Mouse (Mus musculus): ENCODE data around the gene Fam124a. TPM values are rescaled to one million over a fixed set of nuclear protein-coding genes. Genes with fewer than 3 reads are reported as not detected.

Fam124a gene
- polyA plus RNA-seq, 1 experiment, result 2.2 TPM

DNA sequence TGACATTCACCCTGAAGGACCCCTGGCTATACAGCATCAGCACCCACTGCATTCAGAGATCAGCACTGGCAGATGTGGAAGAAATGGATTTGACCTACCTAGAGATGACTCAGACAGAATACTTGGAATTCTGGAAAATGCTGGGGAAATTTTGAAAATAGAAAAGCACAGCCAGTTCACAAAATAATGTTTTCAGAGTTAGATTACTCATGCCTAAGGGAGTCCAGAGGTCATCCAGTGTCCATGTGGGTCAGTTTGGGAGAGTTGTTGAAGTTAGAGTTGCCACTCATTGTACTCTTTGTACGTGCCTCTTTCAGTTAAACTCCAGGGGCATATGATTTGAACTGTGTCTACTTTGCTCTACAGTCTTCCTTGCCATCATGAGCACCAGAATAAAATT, 13.8 kb upstream of the Fam124a start:
- Histone ChIP-seq H3K4me1 (ENCODE audit: control insufficient read depth, insufficient read depth, low read length) (peaks cover 5% of the 10 kb centered on the region; the same call in 1 of the 2 replicates), H3K27ac (ENCODE audit: control insufficient read depth, insufficient read depth, low read depth, low read length) (no peak overlapping the region), H3K27me3 (ENCODE audit: control insufficient read depth, insufficient read depth, low read length) (no peaks in the 10 kb centered on the region), H3K4me3 (ENCODE audit: control insufficient read depth, low read depth, low read length) (no peak overlapping the region), H3K36me3 (ENCODE audit: control insufficient read depth, insufficient read depth, low read length) (no peaks in the 10 kb centered on the region)
- TF ChIP-seq CTCF (IDR thresholded peaks at IDR 0.05; ENCODE audit: control insufficient read depth, insufficient read depth, insufficient replicate concordance, low read depth, low read length) (no peak), POLR2A (IDR thresholded peaks at IDR 0.05; ENCODE audit: control insufficient read depth, low read depth, low read length) (no peak)

GRCm38 (mm10) chr14:62546296-62546695, 9.2 kb upstream of the Fam124a start:
- H3K27me3 ChIP-seq (ENCODE audit: control insufficient read depth, insufficient read depth, low read length), result no peaks in the 10 kb centered on the region
- H3K4me3 ChIP-seq (ENCODE audit: control insufficient read depth, low read depth, low read length), result no peak overlapping the region
- no peaks in the 10 kb centered on the region for H3K36me3 ChIP-seq (ENCODE audit: control insufficient read depth, insufficient read depth, low read length)
- TF ChIP-seq CTCF (IDR thresholded peaks at IDR 0.05; ENCODE audit: control insufficient read depth, insufficient read depth, insufficient replicate concordance, low read depth, low read length) (no peak), POLR2A (IDR thresholded peaks at IDR 0.05; ENCODE audit: control insufficient read depth, low read depth, low read length) (no peak)
- peaks cover 5% of the 10 kb centered on the region; the same call in 1 of the 2 replicates for H3K4me1 ChIP-seq (ENCODE audit: control insufficient read depth, insufficient read depth, low read length)
- no peak overlapping the region for H3K27ac ChIP-seq (ENCODE audit: control insufficient read depth, insufficient read depth, low read depth, low read length)

- Histone ChIP-seq H3K36me3 (ENCODE audit: control insufficient read depth, insufficient read depth, low read length) (no peaks in the 10 kb centered on the region), H3K27me3 (ENCODE audit: control insufficient read depth, insufficient read depth, low read length) (no peaks in the 10 kb centered on the region), H3K4me1 (ENCODE audit: control insufficient read depth, insufficient read depth, low read length) (peaks cover 5% of the 10 kb centered on the region; the same call in 1 of the 2 replicates), H3K27ac (ENCODE audit: control insufficient read depth, insufficient read depth, low read depth, low read length) (no peak overlapping the region), H3K4me3 (ENCODE audit: control insufficient read depth, low read depth, low read length) (no peak overlapping the region)
- TF ChIP-seq CTCF (IDR thresholded peaks at IDR 0.05; ENCODE audit: control insufficient read depth, insufficient read depth, insufficient replicate concordance, low read depth, low read length) (no peak), POLR2A (IDR thresholded peaks at IDR 0.05; ENCODE audit: control insufficient read depth, low read depth, low read length) (no peak)
These were observed 8.8 kb upstream of the Fam124a start for GRCm38 (mm10) chr14:62546746-62547145.

- no peak overlapping the region for H3K27ac ChIP-seq (ENCODE audit: control insufficient read depth, insufficient read depth, low read depth, low read length)
- TF ChIP-seq CTCF (IDR thresholded peaks at IDR 0.05; ENCODE audit: control insufficient read depth, insufficient read depth, insufficient replicate concordance, low read depth, low read length), result no peak
- TF ChIP-seq POLR2A (IDR thresholded peaks at IDR 0.05; ENCODE audit: control insufficient read depth, low read depth, low read length), result no peak
These were observed 5.4 kb upstream of the Fam124a start for GRCm38 (mm10) chr14:62550121-62550520.

DNA sequence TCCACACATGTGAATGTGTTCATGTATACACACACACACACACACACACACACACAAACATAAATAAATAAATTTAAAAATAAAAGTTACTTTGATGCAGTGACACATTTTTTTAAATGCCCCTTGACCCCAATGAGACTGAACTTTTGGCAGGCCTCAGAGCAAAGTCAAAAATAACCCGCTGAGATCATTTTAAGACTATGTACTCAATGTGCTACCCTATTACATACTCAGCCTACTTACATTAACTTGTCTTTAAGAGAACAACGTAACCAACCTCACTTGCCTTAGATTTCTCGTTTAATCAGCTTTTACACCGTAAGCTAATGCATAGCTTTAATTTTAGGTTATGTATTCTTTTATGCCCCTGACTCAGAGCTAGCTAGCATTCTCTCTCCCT, 2.8 kb upstream of the Fam124a start:
- Histone ChIP-seq H3K4me3 (ENCODE audit: control insufficient read depth, low read depth, low read length) (no peak overlapping the region), H3K27me3 (ENCODE audit: control insufficient read depth, insufficient read depth, low read length) (no peaks in the 10 kb centered on the region), H3K27ac (ENCODE audit: control insufficient read depth, insufficient read depth, low read depth, low read length) (no peak overlapping the region), H3K36me3 (ENCODE audit: control insufficient read depth, insufficient read depth, low read length) (no peaks in the 10 kb centered on the region), H3K4me1 (ENCODE audit: control insufficient read depth, insufficient read depth, low read length) (peaks cover 10% of the 10 kb centered on the region)
- TF ChIP-seq CTCF (IDR thresholded peaks at IDR 0.05; ENCODE audit: control insufficient read depth, insufficient read depth, insufficient replicate concordance, low read depth, low read length) (no peak), POLR2A (IDR thresholded peaks at IDR 0.05; ENCODE audit: control insufficient read depth, low read depth, low read length) (no peak)

More at GRCm38 (mm10) chr14:62550121-62550520, 5.4 kb upstream of the Fam124a start:
- Histone ChIP-seq H3K27me3 (ENCODE audit: control insufficient read depth, insufficient read depth, low read length) (no peaks in the 10 kb centered on the region), H3K36me3 (ENCODE audit: control insufficient read depth, insufficient read depth, low read length) (no peaks in the 10 kb centered on the region), H3K4me1 (ENCODE audit: control insufficient read depth, insufficient read depth, low read length) (no peaks in the 10 kb centered on the region; the same call in 1 of the 2 replicates), H3K4me3 (ENCODE audit: control insufficient read depth, low read depth, low read length) (no peak overlapping the region)

DNA sequence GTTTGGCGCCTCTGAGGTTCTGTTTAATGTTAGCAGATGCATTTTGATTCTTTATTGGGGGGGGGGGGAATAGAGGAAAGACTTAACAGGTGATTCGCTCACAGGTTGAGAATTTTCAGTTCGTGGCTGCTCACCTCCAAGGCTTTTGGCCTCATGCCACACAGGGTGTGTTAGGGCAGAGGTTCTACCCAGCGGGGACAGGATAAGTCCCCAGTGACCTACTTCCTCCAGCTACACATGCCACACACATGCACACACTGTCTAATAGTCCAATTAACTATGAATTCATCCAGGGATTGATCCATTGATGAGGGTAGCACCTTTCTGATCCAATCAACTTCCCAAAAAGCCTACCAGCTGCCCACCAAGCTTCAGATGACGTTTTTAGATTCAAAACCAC, 1.8 kb upstream of the Fam124a start:
- Histone ChIP-seq H3K4me1 (ENCODE audit: control insufficient read depth, insufficient read depth, low read length) (peaks cover 10% of the 10 kb centered on the region), H3K4me3 (ENCODE audit: control insufficient read depth, low read depth, low read length) (no peak overlapping the region), H3K36me3 (ENCODE audit: control insufficient read depth, insufficient read depth, low read length) (no peaks in the 10 kb centered on the region), H3K27ac (ENCODE audit: control insufficient read depth, insufficient read depth, low read depth, low read length) (no peak overlapping the region), H3K27me3 (ENCODE audit: control insufficient read depth, insufficient read depth, low read length) (no peaks in the 10 kb centered on the region)
- TF ChIP-seq POLR2A (IDR thresholded peaks at IDR 0.05; ENCODE audit: control insufficient read depth, low read depth, low read length), result no peak
- no peak for TF ChIP-seq CTCF (IDR thresholded peaks at IDR 0.05; ENCODE audit: control insufficient read depth, insufficient read depth, insufficient replicate concordance, low read depth, low read length)

DNA sequence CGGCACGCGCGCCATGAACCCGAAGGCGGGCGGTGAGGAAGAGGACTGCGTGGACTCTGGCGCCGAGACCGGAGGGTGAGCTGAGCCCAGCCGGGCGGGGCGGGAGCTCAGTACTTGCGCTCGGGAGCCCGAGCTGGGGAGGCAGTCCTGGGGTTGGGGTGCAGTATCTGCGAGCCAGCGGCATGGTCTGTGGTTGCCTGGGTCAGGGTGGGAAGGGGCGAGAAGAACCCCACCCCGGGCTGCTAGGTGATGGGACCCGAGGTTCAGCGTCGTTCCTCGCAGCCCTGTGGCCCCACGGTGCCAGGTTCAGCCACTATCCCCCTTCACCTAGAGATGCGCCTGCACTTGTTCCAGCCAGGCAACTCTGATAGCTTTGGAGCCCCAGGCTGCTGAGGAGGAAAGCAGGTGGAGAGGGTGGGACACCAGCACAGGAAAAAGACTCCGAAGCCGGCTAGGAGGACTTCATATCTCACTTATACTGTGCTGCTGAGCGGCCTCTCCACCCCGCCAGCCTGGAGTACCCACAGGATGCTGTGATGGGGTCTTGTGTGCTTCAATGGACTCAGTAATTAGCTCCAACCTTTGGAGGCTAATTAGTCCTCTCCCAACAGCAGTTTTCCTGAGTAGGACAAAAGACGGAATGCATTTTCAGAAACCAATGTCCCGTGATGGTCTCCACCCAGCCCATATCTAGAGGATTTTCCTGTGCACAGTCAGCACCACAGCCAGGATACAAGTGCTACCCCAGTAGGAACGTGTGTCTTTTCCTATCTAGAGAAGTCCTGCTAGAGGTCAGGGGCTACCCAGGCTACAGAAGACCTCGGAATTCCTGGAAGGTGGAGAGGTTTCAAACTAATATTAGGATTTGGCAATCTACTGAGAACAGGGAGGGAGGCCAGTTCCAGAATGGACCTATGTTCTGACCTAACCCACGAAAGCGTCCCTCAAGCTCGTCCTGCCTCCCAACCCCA, 588 bp downstream of the Fam124a start:
- Histone ChIP-seq H3K27me3 (ENCODE audit: control insufficient read depth, insufficient read depth, low read length) (no peaks in the 10 kb centered on the region), H3K4me1 (ENCODE audit: control insufficient read depth, insufficient read depth, low read length) (peaks cover 10% of the 10 kb centered on the region), H3K4me3 (ENCODE audit: control insufficient read depth, low read depth, low read length) (peak overlapping the region; percentile 79), H3K36me3 (ENCODE audit: control insufficient read depth, insufficient read depth, low read length) (no peaks in the 10 kb centered on the region), H3K27ac (ENCODE audit: control insufficient read depth, insufficient read depth, low read depth, low read length) (no peak overlapping the region)
- TF ChIP-seq CTCF (IDR thresholded peaks at IDR 0.05; ENCODE audit: control insufficient read depth, insufficient read depth, insufficient replicate concordance, low read depth, low read length) (no peak), POLR2A (IDR thresholded peaks at IDR 0.05; ENCODE audit: control insufficient read depth, low read depth, low read length) (no peak)

Data from testis, adult 2 months (tissue).